Mouse (Mus musculus): ENCODE data around the gene Mindy1. TPM values are rescaled to one million over a fixed set of nuclear protein-coding genes. Genes with fewer than 3 reads are reported as not detected.

Gene Mindy1
- total RNA-seq, 2 experiments from 2014 or later = 20.2 to 23.4 TPM

DNA sequence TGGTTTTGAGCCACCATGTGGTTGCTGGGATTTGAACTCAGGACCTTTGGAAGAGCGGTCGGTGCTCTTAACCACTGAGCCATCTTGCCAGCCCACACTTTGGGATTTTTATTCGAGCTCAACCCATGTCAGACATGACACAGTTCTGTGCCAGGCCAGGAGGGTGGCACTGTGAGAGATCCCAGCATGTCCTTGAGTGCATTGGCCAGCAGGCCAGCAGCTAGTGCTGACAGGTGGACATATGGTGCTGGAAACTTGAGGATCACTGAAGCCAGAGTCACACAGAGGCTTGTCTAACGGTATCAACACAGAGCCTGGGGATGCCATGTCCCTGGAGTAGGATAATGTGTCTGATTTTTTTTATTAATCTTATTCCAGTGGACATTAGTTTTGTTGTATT, 8.3 kb downstream of the Mindy1 start:
- DNase-seq (ENCODE audit: low spot score) = no peak
- intact Hi-C loops (cut with DNase I) = no loop called here

DNA sequence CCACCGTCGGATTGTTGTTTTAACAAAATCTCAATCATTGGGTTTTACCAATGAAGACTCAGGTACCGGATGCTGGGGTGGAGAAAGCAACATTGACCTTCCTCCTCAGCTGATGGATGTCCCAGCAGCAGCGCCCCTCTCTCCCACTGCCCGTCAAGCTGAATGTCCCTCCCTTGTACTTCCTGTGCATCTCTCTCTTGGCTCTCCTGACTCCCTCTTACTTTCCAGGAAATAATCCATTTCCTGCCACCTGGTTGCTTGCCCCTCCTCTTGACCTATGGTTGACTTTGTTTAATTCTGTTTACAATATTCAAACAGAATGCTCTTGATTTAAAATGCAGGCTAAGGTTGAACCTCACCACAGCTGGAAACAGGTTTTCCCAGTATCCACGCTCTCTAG, 9.0 kb downstream of the Mindy1 start:
- DNase-seq (ENCODE audit: low spot score) = no peak
- intact Hi-C loops (cut with DNase I) = no loop called here

DNA sequence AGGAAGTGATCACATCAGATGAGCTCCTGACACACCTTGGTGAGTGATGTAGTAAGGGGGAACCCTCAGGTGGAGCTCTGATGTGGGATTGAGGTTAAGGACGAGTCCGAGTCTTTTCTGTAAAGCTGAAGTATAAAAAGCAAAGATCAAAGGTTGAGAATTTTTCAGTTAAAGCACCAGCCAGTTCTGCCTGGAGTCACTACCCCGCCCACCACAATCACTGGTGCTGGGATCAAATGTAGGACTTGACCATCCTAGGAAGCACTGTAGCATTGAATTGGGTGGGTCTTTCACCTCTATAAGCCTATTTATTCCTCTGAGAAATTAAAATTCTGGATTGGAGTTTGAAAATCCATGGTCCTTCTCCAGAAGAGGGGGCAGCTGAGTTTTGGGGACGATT, 9.9 kb downstream of the Mindy1 start:
- no peak for DNase-seq (ENCODE audit: low spot score)
- intact Hi-C loops (cut with DNase I) = no loop called here

DNA sequence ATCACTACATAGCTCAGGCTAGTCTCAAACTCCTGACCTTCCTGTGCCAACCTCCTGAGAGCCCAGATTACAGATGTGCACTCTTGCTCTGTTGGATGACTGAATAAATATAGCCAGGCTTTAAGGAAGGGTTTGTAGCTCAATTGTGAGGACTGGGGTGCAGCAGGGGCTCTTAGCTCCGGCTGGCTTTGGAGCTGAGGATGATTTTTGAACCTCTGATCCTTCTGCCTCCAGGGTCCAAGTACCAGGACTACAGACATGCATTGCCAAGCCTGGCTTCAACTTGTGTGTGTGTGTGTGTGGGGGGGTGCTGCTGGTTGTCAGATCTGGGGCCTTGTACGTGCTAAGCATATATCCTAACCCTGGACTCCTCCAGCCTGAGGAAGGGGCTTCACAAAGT, 11.8 kb downstream of the Mindy1 start:
- intact Hi-C loops (cut with DNase I) = no loop called here
- DNase-seq (ENCODE audit: low spot score) = no peak

DNA sequence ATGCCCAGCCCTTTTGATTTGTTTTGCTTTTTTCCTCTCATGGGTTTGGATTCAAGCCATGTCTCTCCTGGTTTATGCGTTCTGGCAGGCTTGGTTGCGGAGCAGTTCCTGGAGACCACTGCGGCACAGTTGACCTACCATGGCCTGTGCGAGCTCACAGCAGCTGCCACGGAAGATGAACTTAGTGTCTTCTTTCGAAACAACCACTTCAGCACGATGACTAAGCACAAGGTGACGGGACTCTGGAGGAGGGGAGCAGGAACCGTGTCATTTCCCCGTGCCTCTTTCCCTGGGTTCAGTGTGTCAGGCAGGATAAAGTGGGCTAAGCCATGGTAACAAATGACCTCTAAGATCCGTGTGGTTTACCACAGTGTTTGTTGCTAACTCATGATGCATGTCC, 12.4 kb downstream of the Mindy1 start:
- DNase-seq (ENCODE audit: low spot score) = no peak
- intact Hi-C loops (cut with DNase I) = no loop called here

DNA sequence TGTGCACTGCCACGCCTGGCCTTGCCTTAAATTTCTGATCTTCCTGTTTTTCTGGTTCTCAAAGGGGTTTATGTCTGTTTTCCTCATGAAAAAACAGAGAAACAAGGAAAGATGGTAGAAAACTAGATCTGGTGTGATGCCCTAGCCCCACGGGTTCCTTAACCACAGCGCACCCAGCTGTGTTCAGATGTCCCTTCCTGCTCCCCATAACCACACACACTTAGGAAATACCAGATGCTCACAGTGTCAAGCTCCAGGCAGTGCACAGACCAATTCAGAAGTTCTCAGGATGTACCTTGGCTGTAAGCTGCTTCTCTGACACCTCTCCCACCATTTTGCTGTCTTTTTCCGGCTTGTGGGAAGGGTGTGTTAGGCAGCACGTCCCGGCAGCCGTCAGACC, 13.2 kb downstream of the Mindy1 start:
- no peak for DNase-seq (ENCODE audit: low spot score)
- intact Hi-C loops (cut with DNase I) = no loop called here

DNA sequence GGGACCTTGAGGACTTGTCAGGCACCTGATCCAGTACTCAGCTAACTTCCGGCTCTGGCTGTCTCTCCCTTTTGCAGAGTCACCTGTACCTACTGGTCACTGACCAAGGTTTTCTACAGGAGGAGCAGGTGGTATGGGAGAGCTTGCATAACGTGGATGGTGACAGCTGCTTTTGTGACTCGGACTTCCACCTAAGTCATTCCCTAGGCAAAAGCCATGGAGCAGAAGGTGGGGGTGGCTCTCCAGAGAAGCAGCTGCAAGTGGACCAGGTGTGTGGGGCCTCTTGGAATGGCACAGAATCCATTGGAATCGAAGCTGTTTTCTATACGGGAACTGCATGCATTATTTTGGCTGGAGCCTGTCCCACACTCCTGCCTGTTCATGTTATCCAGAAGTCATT, 13.6 kb downstream of the Mindy1 start:
- intact Hi-C loops (cut with DNase I) = no loop called here
- DNase-seq (ENCODE audit: low spot score) = no peak

DNA sequence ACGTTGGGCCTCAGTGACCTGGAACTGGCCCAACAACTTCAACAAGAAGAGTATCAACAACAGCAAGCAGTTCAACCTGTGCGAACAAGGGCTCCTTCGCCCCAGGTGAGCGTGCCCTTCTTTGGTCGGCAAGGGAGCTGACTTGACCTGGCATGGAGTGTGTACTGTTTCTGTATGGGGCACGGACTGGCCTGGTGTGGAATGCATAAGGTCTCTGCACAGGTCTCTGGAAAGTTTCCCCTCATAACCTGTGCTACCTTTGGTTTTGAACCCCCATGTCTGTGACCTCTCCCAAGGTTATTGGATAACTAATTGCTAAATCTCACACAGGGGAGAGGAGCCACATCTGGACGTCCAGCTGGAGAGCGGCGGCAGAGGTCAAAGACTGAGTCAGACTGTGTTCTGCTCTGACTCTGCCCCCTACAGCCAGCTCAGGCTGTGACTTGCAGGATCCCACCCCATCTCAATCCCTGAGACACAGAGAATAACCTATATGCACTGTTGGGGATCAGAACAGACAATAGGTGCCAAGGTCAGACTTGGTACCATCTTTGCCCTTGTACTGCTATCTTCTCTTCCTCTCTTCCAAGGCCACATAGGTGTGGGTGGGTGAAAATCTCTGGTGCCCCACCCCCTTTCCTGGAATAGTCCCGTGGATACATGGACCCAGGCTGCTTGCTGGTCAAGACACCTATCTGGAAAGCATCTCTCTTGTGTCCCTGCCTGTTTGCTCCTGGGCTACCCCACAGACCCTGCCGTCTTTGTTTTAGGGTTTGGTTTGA, 14.4 kb downstream of the Mindy1 start:
- DNase-seq (ENCODE audit: low spot score) = no peak
- intact Hi-C loops (cut with DNase I) = no loop called here

DNA sequence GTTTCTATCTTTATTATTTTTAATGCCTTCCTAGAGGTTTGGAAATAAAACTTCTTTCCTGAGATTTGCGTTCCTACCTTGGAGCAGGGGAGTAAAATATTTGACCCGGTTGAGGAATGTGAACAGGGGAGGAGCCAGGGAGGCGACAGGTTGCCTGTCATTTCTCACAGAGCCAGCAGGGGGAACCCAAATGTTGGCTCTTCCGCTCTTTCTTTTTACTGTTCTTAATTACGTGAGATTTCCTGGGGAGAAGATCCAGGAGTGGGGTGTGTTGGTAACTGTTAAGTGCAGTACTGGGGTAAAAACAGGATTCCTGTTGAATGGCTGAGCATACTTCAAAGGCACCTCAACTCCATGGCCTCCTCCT, 14.9 kb downstream of the Mindy1 start:
- intact Hi-C loops (cut with DNase I) = no loop called here
- no peak for DNase-seq (ENCODE audit: low spot score)

DNA sequence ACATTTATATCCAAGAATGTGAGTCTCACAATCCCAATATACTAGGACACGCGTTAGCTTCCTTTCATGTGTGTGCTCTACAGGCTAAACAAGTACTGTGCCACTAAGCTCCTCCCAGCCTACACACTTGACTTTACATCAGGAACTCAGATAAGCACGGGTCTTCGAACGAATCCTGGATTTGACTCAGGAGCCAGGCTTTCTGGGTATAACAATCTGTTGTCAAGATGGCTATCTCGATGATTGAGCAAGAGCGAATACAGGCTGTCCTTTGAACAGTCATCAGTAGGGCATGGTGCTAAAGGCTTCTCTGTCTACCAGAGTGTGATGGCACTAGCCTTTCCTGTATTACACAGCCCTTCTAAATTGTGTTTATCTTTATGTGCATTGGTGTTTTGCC, 16.9 kb downstream of the Mindy1 start:
- intact Hi-C loops (cut with DNase I) = no loop called here
- no peak for DNase-seq (ENCODE audit: low spot score)

DNA sequence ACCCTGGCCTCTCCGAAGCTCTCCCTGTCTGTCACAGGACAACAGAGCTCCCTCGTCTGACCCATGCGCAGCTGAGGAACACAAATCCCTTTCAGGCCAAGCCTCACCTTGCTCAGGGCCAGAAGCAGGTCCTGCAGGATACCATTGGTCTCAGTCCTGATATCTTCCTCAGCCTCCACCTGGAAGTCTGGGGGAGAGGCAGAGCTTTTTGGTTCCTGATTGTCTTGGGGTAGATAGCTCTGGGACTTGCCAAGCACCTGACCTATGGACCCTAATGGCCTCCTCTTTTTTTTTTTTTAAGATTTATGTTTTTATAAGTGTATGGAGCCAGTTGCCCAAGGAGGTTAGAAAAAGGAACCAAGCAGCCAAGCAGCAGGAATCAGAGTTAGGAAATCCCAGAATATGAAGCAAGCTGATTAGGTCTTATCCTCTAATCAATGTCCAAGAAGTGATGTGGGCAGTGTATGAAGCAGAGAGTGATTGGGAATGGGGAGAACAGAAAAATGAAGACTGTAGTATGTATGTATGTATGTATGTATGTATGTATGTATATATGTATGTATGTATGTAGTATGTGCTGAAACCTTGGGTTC, 20.2 kb downstream of the Mindy1 start:
- DNase-seq (ENCODE audit: low spot score) = no peak
- intact Hi-C loops (cut with DNase I) = no loop called here

DNA sequence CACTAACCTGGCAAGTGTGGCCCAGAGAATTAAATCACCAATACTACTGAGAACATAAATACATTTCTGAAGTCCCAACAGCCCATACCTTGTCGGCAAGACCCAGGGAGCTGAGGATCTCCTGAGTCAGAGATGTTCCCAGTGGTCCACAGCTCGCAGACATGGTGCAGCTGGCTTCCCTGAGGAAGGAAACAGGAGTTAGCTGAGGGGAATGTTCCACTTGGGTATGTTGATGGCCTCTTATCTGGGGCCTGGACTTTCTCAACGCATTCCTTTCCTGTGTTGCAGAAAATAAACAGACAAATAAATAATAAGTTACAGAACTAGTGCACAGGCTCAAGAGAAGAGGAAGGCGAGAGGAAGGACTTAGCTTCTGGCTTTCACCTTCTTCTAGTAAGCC, 25.1 kb downstream of the Mindy1 start:
- DNase-seq (ENCODE audit: low spot score) = no peak
- intact Hi-C loops (cut with DNase I) = no loop called here

DNA sequence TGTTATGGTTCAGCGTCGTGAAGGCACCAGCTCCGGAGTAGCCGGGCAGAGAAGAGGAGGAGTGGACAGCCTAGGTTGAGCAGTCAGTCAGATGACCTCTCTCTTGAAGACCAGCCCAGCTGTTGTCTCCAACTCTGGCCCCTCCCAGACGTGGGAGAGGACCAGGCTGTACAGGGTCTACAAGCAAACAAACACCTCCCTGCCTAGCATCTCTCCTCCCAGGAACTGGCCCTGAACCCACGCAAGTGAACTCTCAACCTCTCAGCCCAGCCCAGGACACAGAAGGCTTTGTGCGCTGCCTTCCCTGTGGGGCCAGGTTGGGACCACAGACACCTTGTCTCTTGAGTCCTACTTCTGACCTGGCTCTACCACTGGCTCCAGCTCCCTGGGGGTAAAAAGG, 26.0 kb downstream of the Mindy1 start, which contains the start of gene Anxa9:
Gene Anxa9 (minus strand): TSS at position 77 of the 400 bp plus-strand sequence.
- intact Hi-C loops (cut with DNase I) = no loop called here
- no peak for DNase-seq (ENCODE audit: low spot score)

DNA sequence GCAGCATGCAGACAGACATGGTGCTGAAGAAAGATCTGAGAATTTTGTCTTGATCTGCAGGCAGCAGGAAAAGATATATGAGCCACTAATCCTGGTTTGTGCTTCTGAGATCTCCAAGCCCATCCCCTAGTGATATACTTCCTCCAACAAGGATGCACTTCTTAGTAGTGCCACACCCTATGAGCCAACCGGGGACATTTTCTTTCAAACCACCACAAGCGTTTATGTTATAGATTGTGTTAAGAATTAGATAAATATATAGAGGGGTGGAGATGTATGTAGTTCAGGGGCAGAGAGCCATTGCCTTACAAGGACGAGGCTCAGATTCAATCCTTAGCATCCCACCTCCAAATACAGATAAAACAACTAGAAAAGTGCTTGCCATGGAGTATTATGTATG, 29.4 kb downstream of the Mindy1 start:
- DNase-seq (ENCODE audit: low spot score) = no peak
- intact Hi-C loops (cut with DNase I) = loop anchor here (5.0 kb wide), 1 partner anchor 82 kb away; no protein-coding TSS in a partner anchor

DNA sequence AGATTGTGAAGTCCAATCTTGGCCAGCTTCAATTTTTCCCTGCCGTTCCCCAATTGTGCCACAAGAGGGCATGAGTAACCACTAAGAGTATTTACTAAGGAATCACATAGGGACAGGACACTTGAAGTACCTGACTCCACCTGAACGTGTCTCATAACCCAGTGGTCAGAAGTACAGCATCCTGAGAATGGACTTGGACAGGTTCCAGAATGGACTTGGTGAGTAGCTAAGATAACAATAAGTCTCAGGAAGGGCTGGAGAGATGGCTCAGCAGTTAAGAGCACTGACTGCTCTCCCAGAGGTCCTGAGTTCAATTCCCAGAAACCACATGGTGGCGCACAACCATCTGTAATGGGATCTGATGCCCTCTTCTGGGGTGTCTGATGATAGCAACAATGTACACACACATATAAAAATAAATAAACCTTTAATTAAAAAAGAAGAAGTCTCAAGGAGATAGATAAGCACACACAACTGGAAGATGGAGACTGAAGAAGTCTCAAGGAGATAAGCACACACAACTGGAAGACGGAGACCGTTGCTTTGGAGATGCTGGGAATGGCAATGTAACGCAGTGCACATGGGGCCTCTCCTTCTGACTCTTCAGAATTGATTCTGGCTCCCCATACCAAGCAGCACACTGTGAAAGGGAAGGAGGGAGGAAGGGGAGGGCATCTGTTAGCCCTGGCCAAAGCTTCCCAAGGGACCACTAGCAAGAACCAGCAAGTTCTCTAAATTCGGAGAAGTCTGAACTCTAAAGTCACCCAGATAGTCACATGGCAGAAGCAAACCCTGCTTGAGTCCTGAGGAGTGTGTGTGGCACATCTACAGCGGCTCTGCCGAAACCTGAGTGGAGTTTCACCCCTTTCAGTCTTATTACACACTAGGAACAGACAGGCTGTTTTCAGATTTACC, 30.1 kb downstream of the Mindy1 start:
- DNase-seq (ENCODE audit: low spot score) = peak; percentile 14
- intact Hi-C loops (cut with DNase I) = loop anchor here (5.0 kb wide), 1 partner anchor 81 kb away; no protein-coding TSS in a partner anchor

DNA sequence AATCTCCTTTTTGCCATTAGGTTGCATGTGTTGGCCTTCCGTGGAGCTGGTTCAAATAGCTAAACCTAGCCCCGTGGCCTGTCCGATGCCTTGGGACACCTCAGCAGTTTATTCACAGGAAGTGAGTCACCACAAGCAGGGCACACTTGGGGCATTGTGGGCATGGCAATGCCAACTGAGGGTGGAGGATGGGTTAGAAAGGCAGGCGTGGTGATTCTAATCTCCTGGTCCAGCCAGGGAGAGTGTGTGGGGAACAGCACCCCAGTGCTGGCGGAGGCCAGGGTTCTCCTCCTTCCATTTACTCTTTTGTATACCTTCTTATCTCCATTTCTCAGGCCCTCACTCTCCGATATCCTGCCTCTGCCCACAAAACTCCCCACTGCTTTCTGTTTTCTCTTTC, 31.5 kb downstream of the Mindy1 start:
- intact Hi-C loops (cut with DNase I) = loop anchor here (5.0 kb wide), 1 partner anchor 80 kb away; no protein-coding TSS in a partner anchor
- DNase-seq (ENCODE audit: low spot score) = no peak

DNA sequence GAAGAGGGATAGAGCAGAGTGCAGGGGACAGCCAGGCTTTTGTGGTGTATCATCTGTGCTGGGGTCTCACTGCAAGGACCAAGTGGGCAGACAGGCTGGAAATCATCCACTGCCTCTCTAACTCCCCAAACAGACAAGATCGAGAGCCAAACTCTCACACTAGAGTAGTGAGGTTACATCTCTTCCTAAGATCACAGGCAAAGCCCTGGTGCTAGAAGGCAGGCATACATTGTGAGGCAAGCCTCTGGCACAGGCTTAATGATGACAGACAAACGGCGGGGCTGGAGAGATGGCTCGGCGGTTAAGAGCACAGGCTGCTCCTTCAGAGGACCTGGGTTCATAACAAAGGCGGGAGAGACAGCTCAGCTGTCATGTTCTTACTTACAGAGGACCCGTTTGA, 32.3 kb downstream of the Mindy1 start:
- DNase-seq (ENCODE audit: low spot score) = no peak

DNA sequence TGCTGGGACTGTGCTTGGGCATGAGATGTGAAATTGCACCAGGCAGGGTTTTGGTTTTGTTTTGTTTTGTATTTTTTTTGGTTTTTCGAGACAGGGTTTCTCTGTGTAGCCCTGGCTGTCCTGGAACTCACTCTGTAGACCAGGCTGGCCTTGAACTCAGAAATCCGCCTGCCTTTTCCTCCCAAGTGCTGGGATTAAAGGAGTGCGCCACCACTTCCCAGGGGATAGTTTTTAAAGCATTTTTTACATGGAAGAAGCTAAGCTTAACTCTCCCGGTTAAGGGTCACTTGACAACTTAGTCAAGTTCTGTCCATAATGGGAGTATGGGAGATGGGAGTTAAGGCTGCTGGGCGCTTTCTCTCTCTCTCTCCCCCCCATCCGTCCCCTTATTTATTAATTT, 32.9 kb downstream of the Mindy1 start:
- no peak for DNase-seq (ENCODE audit: low spot score)
- intact Hi-C loops (cut with DNase I) = loop anchor here (2.0 to 5.0 kb wide), 2 partner anchors 31 to 78 kb away; partner anchors contain the start of gene Prune1

More for the DNA sequence above, 32.3 kb downstream of the Mindy1 start:
- intact Hi-C loops (cut with DNase I) = loop anchor here (5.0 kb wide), 1 partner anchor 79 kb away; no protein-coding TSS in a partner anchor

DNA sequence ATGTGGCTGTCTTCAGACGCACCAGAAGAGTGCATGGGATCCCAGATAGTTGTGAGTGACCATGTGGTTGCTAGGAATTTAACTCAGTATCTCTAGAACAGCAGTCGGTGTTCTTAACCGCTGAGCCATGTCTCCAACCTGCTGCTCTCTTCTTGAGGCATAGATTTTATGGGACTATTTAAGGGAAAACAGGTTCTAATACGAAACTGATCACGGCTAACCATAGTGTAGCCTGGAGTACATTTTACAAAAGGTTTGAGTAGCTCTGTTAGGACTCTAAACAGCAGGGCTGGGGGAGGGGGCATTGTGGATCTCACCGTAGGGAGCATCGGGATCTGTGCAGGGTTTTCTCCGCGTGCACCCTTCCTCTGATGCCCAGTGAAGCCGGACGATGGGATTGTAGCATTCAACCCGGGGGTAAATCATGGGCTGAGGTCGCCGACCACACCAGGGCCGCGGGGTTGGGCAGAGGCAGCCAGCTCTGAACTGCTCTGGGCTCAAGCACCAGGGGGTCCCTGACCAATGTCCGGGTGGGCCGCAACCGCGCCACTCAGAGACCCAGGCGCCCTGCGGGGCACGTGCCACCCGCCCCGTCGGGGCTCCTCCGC, 33.4 kb downstream of the Mindy1 start, which contains the start of gene Cers2:
Gene Cers2 (plus strand): TSS at position 306 of the 608 bp plus-strand sequence.
- intact Hi-C loops (cut with DNase I) = loop anchor here (2.0 to 5.0 kb wide), 3 partner anchors 32 to 118 kb away; partner anchors contain the start of genes Arnt and Prune1
- no peak for DNase-seq (ENCODE audit: low spot score)

Measured in heart, postnatal 25 days (tissue).